Mouse (Mus musculus) kidney, postnatal 10 days (tissue): ENCODE data around the gene Ptprr.

Experiments used
- DNase-seq: peaks from one replicate; pipeline ENCODE4 v3.0.0; 2021; ENCODE audit warnings: mixed read lengths

The Ptprr gene

GRCm38 (mm10) chr10:116117060-116117459, 99.0 kb downstream of the Ptprr start:
- no peak for DNase-seq

- no peak for DNase-seq
Measured at GRCm38 (mm10) chr10:116121463-116121862, 103.5 kb downstream of the Ptprr start.

- no peak for DNase-seq
Measured at GRCm38 (mm10) chr10:116123808-116124207, 105.8 kb downstream of the Ptprr start.

GRCm38 (mm10) chr10:116125364-116125763, 107.4 kb downstream of the Ptprr start:
- no peak for DNase-seq

- DNase-seq: no peak
Measured at GRCm38 (mm10) chr10:116130401-116130800, 112.4 kb downstream of the Ptprr start.

GRCm38 (mm10) chr10:116131223-116131622, 113.2 kb downstream of the Ptprr start:
- DNase-seq: no peak

GRCm38 (mm10) chr10:116132233-116132632, 114.2 kb downstream of the Ptprr start:
- no peak for DNase-seq

GRCm38 (mm10) chr10:116135187-116135586, 117.2 kb downstream of the Ptprr start:
- DNase-seq: no peak

- no peak for DNase-seq
Measured at GRCm38 (mm10) chr10:116140226-116140625, 122.2 kb downstream of the Ptprr start.

GRCm38 (mm10) chr10:116143684-116144083, 125.7 kb downstream of the Ptprr start:
- DNase-seq: no peak

- DNase-seq: no peak
Measured at GRCm38 (mm10) chr10:116146091-116146490, 128.1 kb downstream of the Ptprr start.

GRCm38 (mm10) chr10:116154707-116155106, 136.7 kb downstream of the Ptprr start:
- no peak for DNase-seq

- DNase-seq: no peak
Measured at GRCm38 (mm10) chr10:116156699-116157098, 138.7 kb downstream of the Ptprr start.

- no peak for DNase-seq
Measured at GRCm38 (mm10) chr10:116162338-116162737, 144.3 kb downstream of the Ptprr start.

GRCm38 (mm10) chr10:116175324-116175883, 157.4 kb downstream of the Ptprr start:
- DNase-seq: no peak

GRCm38 (mm10) chr10:116177390-116178179, 159.6 kb downstream of the Ptprr start:
- DNase-seq: no peak

GRCm38 (mm10) chr10:116181235-116181634, 163.2 kb downstream of the Ptprr start:
- no peak for DNase-seq

GRCm38 (mm10) chr10:116182221-116182620, 164.2 kb downstream of the Ptprr start:
- no peak for DNase-seq

GRCm38 (mm10) chr10:116183258-116183657, 165.2 kb downstream of the Ptprr start:
- no peak for DNase-seq

- DNase-seq: no peak
Measured at GRCm38 (mm10) chr10:116191724-116192123, 173.7 kb downstream of the Ptprr start.

- DNase-seq: no peak
Measured at GRCm38 (mm10) chr10:116192293-116192692, 174.3 kb downstream of the Ptprr start.

GRCm38 (mm10) chr10:116194409-116194808, 176.4 kb downstream of the Ptprr start:
- DNase-seq: no peak

GRCm38 (mm10) chr10:116196596-116197415, 178.8 kb downstream of the Ptprr start:
- no peak for DNase-seq
